Mouse (Mus musculus): ENCODE measurements around the gene Cyp2u1.
"Not testable (repeated sequence)": the region's sequence is repeated elsewhere in the genome, so short reads cannot be mapped to it uniquely, and the experiment has no call there.

Gene Cyp2u1

GRCm38 (mm10) chr3:131302452-131303319, at the start of gene Cyp2u1:
Gene Cyp2u1, minus strand, starts transcription at chr3:131303227.
- no peak for DNase-seq (ENCODE audit: extremely low read depth, low read depth, low spot score)

- no peak for DNase-seq (ENCODE audit: extremely low read depth, low read depth, low spot score)
These were observed 47.5 kb upstream of the Cyp2u1 start for GRCm38 (mm10) chr3:131350539-131350938.

GRCm38 (mm10) chr3:131349013-131349412, 46.0 kb upstream of the Cyp2u1 start:
- no peak for DNase-seq (ENCODE audit: extremely low read depth, low read depth, low spot score)

- no peak for DNase-seq (ENCODE audit: extremely low read depth, low read depth, low spot score)
These were observed 45.5 kb upstream of the Cyp2u1 start for GRCm38 (mm10) chr3:131348579-131348950.

GRCm38 (mm10) chr3:131347831-131348578, 45.0 kb upstream of the Cyp2u1 start:
- DNase-seq (ENCODE audit: extremely low read depth, low read depth, low spot score): no peak

GRCm38 (mm10) chr3:131345903-131346302, 42.9 kb upstream of the Cyp2u1 start:
- DNase-seq (ENCODE audit: extremely low read depth, low read depth, low spot score): no peak

GRCm38 (mm10) chr3:131343311-131343710, 40.3 kb upstream of the Cyp2u1 start:
- no peak for DNase-seq (ENCODE audit: extremely low read depth, low read depth, low spot score)

- DNase-seq (ENCODE audit: extremely low read depth, low read depth, low spot score): no peak
These were observed 37.9 kb upstream of the Cyp2u1 start for GRCm38 (mm10) chr3:131340885-131341284.

- no peak for DNase-seq (ENCODE audit: extremely low read depth, low read depth, low spot score)
These were observed 36.3 kb upstream of the Cyp2u1 start for GRCm38 (mm10) chr3:131339280-131339679.

GRCm38 (mm10) chr3:131337749-131338148, 34.7 kb upstream of the Cyp2u1 start:
- DNase-seq (ENCODE audit: extremely low read depth, low read depth, low spot score): not testable (repeated sequence)

GRCm38 (mm10) chr3:131336629-131337028, 33.6 kb upstream of the Cyp2u1 start:
- no peak for DNase-seq (ENCODE audit: extremely low read depth, low read depth, low spot score)

- DNase-seq (ENCODE audit: extremely low read depth, low read depth, low spot score): no peak
These were observed 32.1 kb upstream of the Cyp2u1 start for GRCm38 (mm10) chr3:131335117-131335547.

GRCm38 (mm10) chr3:131327189-131327588, 24.2 kb upstream of the Cyp2u1 start:
- no peak for DNase-seq (ENCODE audit: extremely low read depth, low read depth, low spot score)

- no peak for DNase-seq (ENCODE audit: extremely low read depth, low read depth, low spot score)
These were observed 23.6 kb upstream of the Cyp2u1 start for GRCm38 (mm10) chr3:131326637-131327036.

GRCm38 (mm10) chr3:131322081-131322815, 19.2 kb upstream of the Cyp2u1 start:
- no peak for DNase-seq (ENCODE audit: extremely low read depth, low read depth, low spot score)

- DNase-seq (ENCODE audit: extremely low read depth, low read depth, low spot score): no peak
These were observed 17.2 kb upstream of the Cyp2u1 start for GRCm38 (mm10) chr3:131320184-131320583.

GRCm38 (mm10) chr3:131318211-131318610, 15.2 kb upstream of the Cyp2u1 start:
- DNase-seq (ENCODE audit: extremely low read depth, low read depth, low spot score): no peak

- DNase-seq (ENCODE audit: extremely low read depth, low read depth, low spot score): no peak
These were observed 14.1 kb upstream of the Cyp2u1 start for GRCm38 (mm10) chr3:131317126-131317525.

GRCm38 (mm10) chr3:131315957-131316510, 13.0 kb upstream of the Cyp2u1 start:
- DNase-seq (ENCODE audit: extremely low read depth, low read depth, low spot score): no peak

- no peak for DNase-seq (ENCODE audit: extremely low read depth, low read depth, low spot score)
These were observed 9.3 kb upstream of the Cyp2u1 start for GRCm38 (mm10) chr3:131312340-131312739.

GRCm38 (mm10) chr3:131310572-131310971, 7.5 kb upstream of the Cyp2u1 start:
- no peak for DNase-seq (ENCODE audit: extremely low read depth, low read depth, low spot score)
